Mouse (Mus musculus): ENCODE results near the gene Fam120a. TPM values are rescaled to one million over a fixed set of nuclear protein-coding genes. Genes with fewer than 3 reads are reported as not detected.

Fam120a gene
- polyA plus RNA-seq, 1 experiment from 2014 or later, result 39.7 TPM

GRCm38 (mm10) chr13:48871887-48872606 lies 95.8 kb downstream of the Fam120a start:
- peak overlapping the region; percentile 76 for H3K4me3 ChIP-seq (ENCODE audit: low read depth, low read length)
- peak overlapping the region; percentile 77 for H3K4me2 ChIP-seq (ENCODE audit: low read depth, low read length)
- peaks cover 7% of the 10 kb centered on the region; the same call in 1 of the 2 replicates for H3K36me3 ChIP-seq (ENCODE audit: control insufficient read depth, insufficient read depth, low read length)
- H3K27ac ChIP-seq (replicated peaks; ENCODE audit: low read depth, low read length), result peak overlapping the region; percentile 93; the same call in 1 of the 2 replicates
- 62% methylated on average over 7 of the region's 7 CpGs for WGBS
- peaks cover 19% of the 10 kb centered on the region for H3K4me1 ChIP-seq (ENCODE audit: control insufficient read depth, insufficient read depth, low read length)
- ATAC-seq (ENCODE audit: low read depth), result no peak
- H3K9ac ChIP-seq (ENCODE audit: low read depth, low read length), result peak overlapping the region; percentile 97
- no peaks in the 10 kb centered on the region for H3K9me3 ChIP-seq (ENCODE audit: control insufficient read depth, low read length)
- no peaks in the 10 kb centered on the region for H3K27me3 ChIP-seq (replicated peaks; ENCODE audit: control insufficient read depth, insufficient read depth, low read length)
- DNase-seq (ENCODE audit: low spot score), result no peak

GRCm38 (mm10) chr13:48870771-48871731 lies 96.8 kb downstream of the Fam120a start, which contains the start of gene Phf2:
Gene Phf2 (minus strand): TSS chr13:48871119.
- peak within 1 kb of the TSS; percentile 99 for H3K9ac ChIP-seq (ENCODE audit: low read depth, low read length)
- H3K27me3 ChIP-seq (replicated peaks; ENCODE audit: control insufficient read depth, insufficient read depth, low read length), result no peaks in the 10 kb centered on the region
- WGBS, result 1% methylated on average over 13 of the region's 117 CpGs
- H3K36me3 ChIP-seq (ENCODE audit: control insufficient read depth, insufficient read depth, low read length), result peaks cover 2% of the 10 kb centered on the region; the same call in 1 of the 2 replicates
- no peaks in the 10 kb centered on the region for H3K9me3 ChIP-seq (ENCODE audit: control insufficient read depth, low read length)
- peak; percentile 52 for DNase-seq (ENCODE audit: low spot score)
- peak within 1 kb of the TSS; percentile 77 for H3K4me2 ChIP-seq (ENCODE audit: low read depth, low read length)
- H3K4me1 ChIP-seq (ENCODE audit: control insufficient read depth, insufficient read depth, low read length), result peaks cover 19% of the 10 kb centered on the region
- peak within 1 kb of the TSS; percentile 86 for H3K4me3 ChIP-seq (ENCODE audit: low read depth, low read length)
- peak; percentile 48 for ATAC-seq (ENCODE audit: low read depth)
- peak within 1 kb of the TSS; percentile 93 for H3K27ac ChIP-seq (replicated peaks; ENCODE audit: low read depth, low read length)

GRCm38 (mm10) chr13:48869950-48870770 lies 97.7 kb downstream of the Fam120a start:
- peaks cover 24% of the 10 kb centered on the region for H3K4me1 ChIP-seq (ENCODE audit: control insufficient read depth, insufficient read depth, low read length)
- H3K36me3 ChIP-seq (ENCODE audit: control insufficient read depth, insufficient read depth, low read length), result no peaks in the 10 kb centered on the region
- H3K4me3 ChIP-seq (ENCODE audit: low read depth, low read length), result peak overlapping the region; percentile 86
- H3K4me2 ChIP-seq (ENCODE audit: low read depth, low read length), result peak overlapping the region; percentile 63
- peak overlapping the region; percentile 93 for H3K27ac ChIP-seq (replicated peaks; ENCODE audit: low read depth, low read length)
- H3K27me3 ChIP-seq (replicated peaks; ENCODE audit: control insufficient read depth, insufficient read depth, low read length), result no peaks in the 10 kb centered on the region
- H3K9ac ChIP-seq (ENCODE audit: low read depth, low read length), result peak overlapping the region; percentile 99
- DNase-seq (ENCODE audit: low spot score) (peak; percentile 20), ATAC-seq (ENCODE audit: low read depth) (peak; percentile 19; the same call in 1 of the 2 replicates)
- no peaks in the 10 kb centered on the region for H3K9me3 ChIP-seq (ENCODE audit: control insufficient read depth, low read length)
- 1% methylated on average over 25 of the region's 102 CpGs for WGBS

- H3K4me3 ChIP-seq (ENCODE audit: low read depth, low read length), result peak overlapping the region; percentile 86
- peak overlapping the region; percentile 99 for H3K9ac ChIP-seq (ENCODE audit: low read depth, low read length)
- H3K9me3 ChIP-seq (ENCODE audit: control insufficient read depth, low read length), result no peaks in the 10 kb centered on the region
- H3K4me2 ChIP-seq (ENCODE audit: low read depth, low read length), result peak overlapping the region; percentile 63
- no peaks in the 10 kb centered on the region for H3K27me3 ChIP-seq (replicated peaks; ENCODE audit: control insufficient read depth, insufficient read depth, low read length)
- DNase-seq (ENCODE audit: low spot score) (no peak), ATAC-seq (ENCODE audit: low read depth) (no peak)
- H3K4me1 ChIP-seq (ENCODE audit: control insufficient read depth, insufficient read depth, low read length), result peaks cover 24% of the 10 kb centered on the region
- no peaks in the 10 kb centered on the region for H3K36me3 ChIP-seq (ENCODE audit: control insufficient read depth, insufficient read depth, low read length)
- 4% methylated on average over 5 of the region's 5 CpGs for WGBS
- H3K27ac ChIP-seq (replicated peaks; ENCODE audit: low read depth, low read length), result peak overlapping the region; percentile 93
These were observed 98.2 kb downstream of the Fam120a start for GRCm38 (mm10) chr13:48869600-48869949.

- Histone ChIP-seq H3K9me3 (ENCODE audit: control insufficient read depth, low read length) (no peaks in the 10 kb centered on the region), H3K4me2 (ENCODE audit: low read depth, low read length) (peak overlapping the region; percentile 63), H3K27me3 (replicated peaks; ENCODE audit: control insufficient read depth, insufficient read depth, low read length) (no peaks in the 10 kb centered on the region), H3K4me3 (ENCODE audit: low read depth, low read length) (peak overlapping the region; percentile 86), H3K4me1 (ENCODE audit: control insufficient read depth, insufficient read depth, low read length) (peaks cover 28% of the 10 kb centered on the region), H3K9ac (ENCODE audit: low read depth, low read length) (peak overlapping the region; percentile 99), H3K27ac (replicated peaks; ENCODE audit: low read depth, low read length) (0 out of 2 replicates have a peak overlapping the region, but pooled peaks have one; percentile 93), H3K36me3 (ENCODE audit: control insufficient read depth, insufficient read depth, low read length) (no peaks in the 10 kb centered on the region)
- ATAC-seq (ENCODE audit: low read depth) (no peak), DNase-seq (ENCODE audit: low spot score) (no peak)
- WGBS, result 30% methylated on average over 5 of the region's 5 CpGs
These were observed 98.7 kb downstream of the Fam120a start for GRCm38 (mm10) chr13:48869088-48869487.

- DNase-seq (ENCODE audit: low spot score) (no peak), ATAC-seq (ENCODE audit: low read depth) (no peak)
- Histone ChIP-seq H3K4me2 (ENCODE audit: low read depth, low read length) (no peak overlapping the region), H3K9ac (ENCODE audit: low read depth, low read length) (no peak overlapping the region), H3K27me3 (replicated peaks; ENCODE audit: control insufficient read depth, insufficient read depth, low read length) (no peaks in the 10 kb centered on the region), H3K4me1 (ENCODE audit: control insufficient read depth, insufficient read depth, low read length) (peaks cover 32% of the 10 kb centered on the region), H3K9me3 (ENCODE audit: control insufficient read depth, low read length) (no peaks in the 10 kb centered on the region), H3K4me3 (ENCODE audit: low read depth, low read length) (no peak overlapping the region), H3K36me3 (ENCODE audit: control insufficient read depth, insufficient read depth, low read length) (no peaks in the 10 kb centered on the region), H3K27ac (replicated peaks; ENCODE audit: low read depth, low read length) (no peak overlapping the region; the same call in 1 of the 2 replicates)
- WGBS, result 73% methylated on average over 12 of the region's 12 CpGs
These were observed 103.0 kb downstream of the Fam120a start for GRCm38 (mm10) chr13:48864673-48865356.

- peaks cover 28% of the 10 kb centered on the region for H3K4me1 ChIP-seq (ENCODE audit: control insufficient read depth, insufficient read depth, low read length)
- DNase-seq (ENCODE audit: low spot score), result peak; percentile 64
- H3K36me3 ChIP-seq (ENCODE audit: control insufficient read depth, insufficient read depth, low read length), result no peaks in the 10 kb centered on the region
- no peaks in the 10 kb centered on the region for H3K9me3 ChIP-seq (ENCODE audit: control insufficient read depth, low read length)
- H3K9ac ChIP-seq (ENCODE audit: low read depth, low read length), result no peak overlapping the region
- WGBS, result 26% methylated on average over 9 of the region's 9 CpGs
- no peak overlapping the region for H3K4me3 ChIP-seq (ENCODE audit: low read depth, low read length)
- H3K27ac ChIP-seq (replicated peaks; ENCODE audit: low read depth, low read length), result peak overlapping the region; percentile 81
- ATAC-seq (ENCODE audit: low read depth), result no peak
- no peaks in the 10 kb centered on the region for H3K27me3 ChIP-seq (replicated peaks; ENCODE audit: control insufficient read depth, insufficient read depth, low read length)
- peak overlapping the region; percentile 18; the same call in 1 of the 2 replicates for H3K4me2 ChIP-seq (ENCODE audit: low read depth, low read length)
These were observed 104.3 kb downstream of the Fam120a start for GRCm38 (mm10) chr13:48863556-48863955.

Data from embryonic facial prominence, embryonic 14.5 days (tissue).